Mouse (Mus musculus): Measurements from ENCODE around the gene Cstf2t. TPM values are rescaled to one million over a fixed set of nuclear protein-coding genes. Genes with fewer than 3 reads are reported as not detected.

The Cstf2t gene
- 9.3 and 10.2 TPM in 2 replicates for polyA plus RNA-seq (2012; rRNA removed)

DNA sequence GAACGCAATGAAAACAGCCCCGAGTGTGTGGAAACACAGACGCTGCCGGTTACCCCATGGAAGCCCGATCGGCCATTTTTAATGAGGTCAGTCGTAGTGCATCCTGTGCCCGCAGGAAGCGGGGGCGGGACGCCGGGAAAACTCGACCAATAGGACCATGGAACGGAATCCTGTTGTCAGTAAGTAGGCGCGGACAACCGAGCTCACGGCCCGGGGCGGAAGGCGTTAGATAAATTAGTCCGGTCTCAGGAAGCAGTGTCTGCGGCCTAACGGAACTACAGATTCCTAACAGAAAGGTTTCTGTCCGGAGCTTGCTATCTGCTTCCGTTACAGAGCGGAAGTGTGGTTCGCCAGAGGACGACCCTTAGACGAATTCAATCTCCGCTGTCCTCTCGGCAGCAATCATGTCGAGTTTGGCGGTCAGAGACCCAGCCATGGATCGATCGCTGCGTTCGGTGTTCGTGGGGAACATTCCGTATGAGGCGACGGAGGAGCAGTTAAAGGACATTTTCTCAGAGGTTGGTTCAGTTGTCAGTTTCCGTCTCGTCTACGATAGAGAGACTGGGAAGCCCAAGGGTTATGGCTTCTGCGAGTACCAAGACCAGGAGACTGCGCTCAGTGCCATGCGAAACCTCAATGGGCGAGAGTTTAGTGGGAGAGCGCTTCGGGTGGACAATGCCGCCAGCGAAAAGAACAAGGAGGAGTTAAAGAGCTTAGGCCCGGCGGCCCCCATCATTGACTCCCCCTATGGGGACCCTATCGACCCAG is at the start of gene Cstf2t:
Gene Cstf2t, plus strand, starts transcription at position 176 of the 768 bp plus-strand sequence.

